Mouse (Mus musculus): ENCODE results near the gene Golgb1. TPM values are rescaled to one million over a fixed set of nuclear protein-coding genes. Genes with fewer than 3 reads are reported as not detected.

Gene Golgb1
- polyA plus RNA-seq, 1 experiment = 14.3 TPM

DNA sequence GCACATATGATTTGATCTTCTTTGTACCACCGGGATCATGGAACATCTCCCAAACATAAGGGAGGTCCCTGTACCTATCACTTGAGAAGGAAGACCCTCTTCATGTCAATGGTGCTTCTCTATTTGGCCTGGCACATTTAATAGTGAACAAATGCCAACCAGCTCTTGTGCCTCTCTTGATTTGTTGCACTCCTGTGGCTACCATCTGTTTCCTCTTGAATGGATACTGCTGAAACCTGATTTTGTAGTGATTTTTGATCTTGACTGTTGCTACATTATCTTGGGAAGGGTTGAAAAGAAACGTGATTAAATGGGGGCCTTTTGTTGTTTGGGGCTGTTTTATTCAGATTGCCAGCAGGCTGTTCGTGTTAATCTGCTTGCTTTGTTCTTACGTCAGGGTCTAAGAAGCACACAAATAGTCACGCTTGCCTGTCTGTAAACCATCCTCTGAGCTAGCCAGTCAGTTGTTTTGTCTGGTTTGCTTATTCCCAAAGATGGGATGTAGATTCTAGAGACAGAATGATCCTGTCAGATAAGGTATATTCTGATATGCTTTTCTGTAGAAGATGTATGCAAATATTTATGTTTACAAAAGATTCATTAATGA is 7.9 kb downstream of the Golgb1 start:
- Histone ChIP-seq H3K4me3 (no peak overlapping the region), H3K4me2 (ENCODE audit: low read depth) (no peak overlapping the region), H3K79me2 (ENCODE audit: control insufficient read depth, insufficient read depth) (peaks cover 37% of the 10 kb centered on the region), H3K36me3 (ENCODE audit: control insufficient read depth, insufficient read depth) (peaks cover 7% of the 10 kb centered on the region), H3ac (ENCODE audit: control insufficient read depth, insufficient read length) (no peak overlapping the region), H3K27me3 (ENCODE audit: control insufficient read depth, insufficient read depth, insufficient read length) (no peaks in the 10 kb centered on the region)
- TF ChIP-seq MYOG (IDR thresholded peaks at IDR 0.05; ENCODE audit: control insufficient read depth in 1 of 3, insufficient read depth in 1 of 3, insufficient read length in 2 of 3, low read depth in 2 of 3) = no peak
- no peak for TF ChIP-seq TCF3 (IDR thresholded peaks at IDR 0.05; ENCODE audit: insufficient read length, low read depth)
- no peak for TF ChIP-seq REST (IDR thresholded peaks at IDR 0.05; ENCODE audit: insufficient read depth, insufficient read length)
- TF ChIP-seq USF1 (IDR thresholded peaks at IDR 0.05; ENCODE audit: low read depth) = no peak
- no peak for TF ChIP-seq CEBPB (IDR thresholded peaks at IDR 0.05; ENCODE audit: insufficient read depth, poor library complexity, severe bottlenecking)
- no peak for TF ChIP-seq POLR2A (IDR thresholded peaks at IDR 0.05; ENCODE audit: insufficient read length, low read depth)
- TF ChIP-seq MAX (IDR thresholded peaks at IDR 0.05; ENCODE audit: low read depth) = no peak

DNA sequence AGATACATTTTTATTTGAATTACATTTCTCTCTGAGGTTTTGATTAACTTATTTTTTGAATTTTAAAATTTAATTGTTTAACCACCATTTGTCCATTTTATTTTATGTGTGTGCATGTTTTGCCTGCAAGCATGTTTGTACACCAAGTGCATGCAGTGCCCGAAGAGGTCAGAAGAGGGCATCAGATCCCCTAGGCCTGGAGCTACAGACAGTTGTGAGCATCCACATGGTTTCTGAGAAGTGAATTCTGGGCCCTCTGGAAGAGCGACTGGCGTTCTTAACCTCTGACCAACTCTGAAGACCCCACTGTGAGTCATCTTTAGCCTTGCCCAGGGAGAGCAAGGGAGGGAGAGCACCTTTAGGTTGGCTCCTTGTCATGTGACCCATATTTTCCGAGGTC is 9.9 kb downstream of the Golgb1 start:
- Histone ChIP-seq H3K4me3 (no peak overlapping the region), H3K36me3 (ENCODE audit: control insufficient read depth, insufficient read depth) (peaks cover 7% of the 10 kb centered on the region), H3K4me2 (ENCODE audit: low read depth) (no peak overlapping the region), H3K79me2 (ENCODE audit: control insufficient read depth, insufficient read depth) (peaks cover 17% of the 10 kb centered on the region), H3K27me3 (ENCODE audit: control insufficient read depth, insufficient read depth, insufficient read length) (no peaks in the 10 kb centered on the region), H3ac (ENCODE audit: control insufficient read depth, insufficient read length) (no peak overlapping the region)
- TF ChIP-seq USF1 (IDR thresholded peaks at IDR 0.05; ENCODE audit: low read depth) = no peak
- no peak for TF ChIP-seq SRF (IDR thresholded peaks at IDR 0.05; ENCODE audit: control insufficient read depth, insufficient read length, low read depth)
- TF ChIP-seq MYOD1 (IDR thresholded peaks at IDR 0.05; ENCODE audit: control insufficient read depth in 1 of 3, insufficient read length in 2 of 3, low read depth in 2 of 3) = no peak
- TF ChIP-seq TCF3 (IDR thresholded peaks at IDR 0.05; ENCODE audit: insufficient read length, low read depth) = no peak
- TF ChIP-seq POLR2A (IDR thresholded peaks at IDR 0.05; ENCODE audit: insufficient read length, low read depth) = no peak

DNA sequence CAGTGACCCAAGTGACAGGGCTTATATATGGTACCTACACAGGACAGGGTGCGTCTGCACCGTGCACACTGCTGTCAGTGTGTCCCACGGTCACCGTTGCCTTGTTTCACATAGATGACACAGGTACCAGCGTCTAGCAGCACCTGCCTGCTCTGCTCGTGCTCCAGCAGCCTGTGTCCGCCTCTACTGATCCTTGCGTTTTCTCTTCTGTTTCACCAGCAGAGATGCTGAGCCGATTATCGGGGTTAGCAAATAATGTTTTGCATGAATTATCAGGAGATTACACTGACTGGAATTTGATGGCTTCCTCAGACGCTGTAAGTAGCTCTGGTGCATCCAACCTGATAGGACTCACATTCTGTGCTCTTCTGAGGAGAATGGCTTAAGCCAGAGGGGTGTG is 11.0 kb downstream of the Golgb1 start:
- no peak overlapping the region for H3K4me3 ChIP-seq
- H3K27me3 ChIP-seq (ENCODE audit: control insufficient read depth, insufficient read depth, insufficient read length) = no peaks in the 10 kb centered on the region
- no peak overlapping the region for H3K4me2 ChIP-seq (ENCODE audit: low read depth)
- H3ac ChIP-seq (ENCODE audit: control insufficient read depth, insufficient read length) = no peak overlapping the region
- peaks cover 7% of the 10 kb centered on the region for H3K36me3 ChIP-seq (ENCODE audit: control insufficient read depth, insufficient read depth)
- no peak for TF ChIP-seq MYOG (IDR thresholded peaks at IDR 0.05; ENCODE audit: control insufficient read depth in 1 of 3, insufficient read depth in 1 of 3, insufficient read length in 2 of 3, low read depth in 2 of 3)
- no peak for TF ChIP-seq REST (IDR thresholded peaks at IDR 0.05; ENCODE audit: insufficient read depth, insufficient read length)
- H3K79me2 ChIP-seq (ENCODE audit: control insufficient read depth, insufficient read depth) = peaks cover 16% of the 10 kb centered on the region

DNA sequence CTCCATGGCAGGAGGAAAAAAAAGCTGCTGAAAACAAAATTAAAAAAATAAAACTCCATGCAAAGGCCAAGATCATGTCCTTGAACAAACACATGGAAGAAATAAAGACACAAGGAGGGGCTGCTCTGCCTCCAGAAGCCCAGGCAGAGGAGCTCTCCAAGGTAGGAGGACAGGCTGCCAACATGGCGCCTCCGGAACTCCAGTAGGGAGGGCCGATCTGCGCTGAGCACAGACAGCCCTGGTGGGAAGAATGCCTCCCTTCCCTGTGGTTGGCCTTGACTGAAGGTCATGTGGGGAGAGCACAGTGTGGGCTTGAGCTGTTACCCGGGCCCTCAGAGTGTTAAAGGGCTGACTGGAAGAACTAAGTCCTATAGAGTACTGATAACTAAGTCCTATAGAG is 12.6 kb downstream of the Golgb1 start:
- Histone ChIP-seq H3K79me2 (ENCODE audit: control insufficient read depth, insufficient read depth) (peaks cover 11% of the 10 kb centered on the region), H3K36me3 (ENCODE audit: control insufficient read depth, insufficient read depth) (peaks cover 15% of the 10 kb centered on the region), H3K4me3 (no peak overlapping the region), H3K4me2 (ENCODE audit: low read depth) (no peak overlapping the region), H3ac (ENCODE audit: control insufficient read depth, insufficient read length) (no peak overlapping the region), H3K27me3 (ENCODE audit: control insufficient read depth, insufficient read depth, insufficient read length) (no peaks in the 10 kb centered on the region)
- TF ChIP-seq REST (IDR thresholded peaks at IDR 0.05; ENCODE audit: insufficient read depth, insufficient read length) (peak; percentile 36), POLR2AphosphoS2 (IDR thresholded peaks at IDR 0.05; ENCODE audit: insufficient read length, low read depth) (no peak)

DNA sequence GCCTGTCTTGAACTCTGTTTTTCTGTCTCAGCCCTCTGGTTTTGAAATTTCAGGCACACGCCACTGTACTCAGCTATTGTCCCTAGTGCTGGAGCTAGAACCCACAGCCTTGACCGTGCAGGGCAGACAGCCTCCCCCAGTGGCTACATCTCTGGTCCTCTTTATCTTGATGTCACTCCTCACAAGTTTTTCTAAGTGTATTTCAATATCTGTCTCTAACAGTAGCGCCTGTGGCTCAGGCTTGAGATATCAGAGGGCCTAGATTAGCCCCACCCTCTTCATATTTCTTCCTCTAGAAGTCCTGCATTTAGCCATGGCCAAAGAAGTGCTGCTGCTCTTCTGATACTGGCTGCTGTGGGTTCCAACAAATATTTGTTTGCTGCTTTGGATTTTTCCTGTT is 15.6 kb downstream of the Golgb1 start:
- H3K36me3 ChIP-seq (ENCODE audit: control insufficient read depth, insufficient read depth) = peaks cover 19% of the 10 kb centered on the region
- no peaks in the 10 kb centered on the region for H3K79me2 ChIP-seq (ENCODE audit: control insufficient read depth, insufficient read depth)
- no peaks in the 10 kb centered on the region for H3K27me3 ChIP-seq (ENCODE audit: control insufficient read depth, insufficient read depth, insufficient read length)
- TF ChIP-seq MYOD1 (IDR thresholded peaks at IDR 0.05; ENCODE audit: control insufficient read depth in 1 of 3, insufficient read length in 2 of 3, low read depth in 2 of 3) = no peak
- no peak overlapping the region for H3ac ChIP-seq (ENCODE audit: control insufficient read depth, insufficient read length)
- H3K4me2 ChIP-seq (ENCODE audit: low read depth) = no peak overlapping the region
- no peak overlapping the region for H3K4me3 ChIP-seq

DNA sequence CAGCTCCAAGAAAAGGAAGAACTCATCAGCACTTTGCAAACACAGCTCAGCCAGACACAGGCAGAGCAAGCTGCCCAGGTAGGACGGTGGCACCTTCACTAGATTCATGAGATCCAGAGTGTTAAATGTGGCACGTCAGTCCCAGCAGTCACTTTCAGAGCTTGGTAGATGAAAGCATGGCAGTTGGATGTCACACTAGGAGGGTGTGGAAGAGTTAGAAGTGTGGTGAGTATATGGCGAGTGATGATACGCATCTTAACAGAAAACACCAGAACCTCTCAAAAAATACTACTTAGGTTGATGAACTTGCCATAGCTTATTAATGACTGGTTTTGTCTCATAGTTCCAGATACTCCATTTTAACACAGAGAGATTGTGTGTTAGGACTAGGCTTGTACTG is 16.5 kb downstream of the Golgb1 start:
- Histone ChIP-seq H3K4me3 (no peak overlapping the region), H3ac (ENCODE audit: control insufficient read depth, insufficient read length) (no peak overlapping the region), H3K79me2 (ENCODE audit: control insufficient read depth, insufficient read depth) (no peaks in the 10 kb centered on the region), H3K27me3 (ENCODE audit: control insufficient read depth, insufficient read depth, insufficient read length) (no peaks in the 10 kb centered on the region), H3K4me2 (ENCODE audit: low read depth) (no peak overlapping the region), H3K36me3 (ENCODE audit: control insufficient read depth, insufficient read depth) (peaks cover 15% of the 10 kb centered on the region)
- TF ChIP-seq SRF (IDR thresholded peaks at IDR 0.05; ENCODE audit: control insufficient read depth, insufficient read length, low read depth) (no peak), MYOD1 (IDR thresholded peaks at IDR 0.05; ENCODE audit: control insufficient read depth in 1 of 3, insufficient read length in 2 of 3, low read depth in 2 of 3) (no peak), E2F4 (IDR thresholded peaks at IDR 0.05; ENCODE audit: insufficient read depth) (no peak), MYOG (IDR thresholded peaks at IDR 0.05; ENCODE audit: control insufficient read depth in 1 of 3, insufficient read depth in 1 of 3, insufficient read length in 2 of 3, low read depth in 2 of 3) (no peak), POLR2A (IDR thresholded peaks at IDR 0.05; ENCODE audit: insufficient read length, low read depth) (no peak), TCF12 (IDR thresholded peaks at IDR 0.05; ENCODE audit: insufficient read depth, poor library complexity, severe bottlenecking) (no peak), MAX (IDR thresholded peaks at IDR 0.05; ENCODE audit: low read depth) (no peak), USF1 (IDR thresholded peaks at IDR 0.05; ENCODE audit: low read depth) (no peak), REST (IDR thresholded peaks at IDR 0.05; ENCODE audit: insufficient read depth, insufficient read length) (no peak), TCF3 (IDR thresholded peaks at IDR 0.05; ENCODE audit: insufficient read length, low read depth) (no peak), POLR2AphosphoS2 (IDR thresholded peaks at IDR 0.05; ENCODE audit: insufficient read length, low read depth) (no peak), CEBPB (IDR thresholded peaks at IDR 0.05; ENCODE audit: insufficient read depth, poor library complexity, severe bottlenecking) (no peak)
